Mouse (Mus musculus) right cerebral cortex, postnatal 14 days (tissue): ENCODE data around the gene Trabd2b.

Source experiments
- DNase-seq: peaks from one replicate; pipeline ENCODE4 v3.0.0; 2022

Gene Trabd2b

DNA sequence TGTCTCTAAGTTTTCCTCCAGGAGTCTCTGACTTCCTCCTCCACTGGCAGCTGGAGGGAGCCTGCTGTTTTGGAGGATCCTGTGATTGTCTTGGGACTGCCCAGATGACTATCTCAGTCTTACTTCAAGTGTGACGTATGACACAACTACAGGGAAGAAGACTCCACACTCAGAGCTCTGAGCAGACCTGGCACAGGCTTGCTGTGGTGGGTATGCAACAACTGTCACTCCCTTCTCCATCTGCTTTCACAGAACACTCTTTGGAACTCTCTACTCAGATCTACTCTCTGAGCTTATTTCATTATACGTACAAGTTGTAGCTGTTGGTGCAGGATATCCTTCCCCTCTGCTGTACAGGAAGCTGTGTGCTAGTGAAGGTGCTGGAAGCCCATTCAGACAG, 251.4 kb downstream of the Trabd2b start:
- no peak for DNase-seq

- no peak for DNase-seq
These were observed 253.4 kb downstream of the Trabd2b start for GRCm38 (mm10) chr4:114659876-114660275.

GRCm38 (mm10) chr4:114664063-114665036, 257.8 kb downstream of the Trabd2b start:
- DNase-seq, result no peak
